Mouse (Mus musculus) central nervous system, embryonic 11.5 days (tissue): ENCODE data around the gene Psg22. TPM values are rescaled to one million over a fixed set of nuclear protein-coding genes. Genes with fewer than 3 reads are reported as not detected.

Source experiments
- polyA plus RNA-seq: library from polyadenylated mRNA; depleted of rRNA; stranded (reverse); fragments of >200 nt; gene quantifications from 2 replicates; pipeline ENCODE4 v1.2.3, GENCODE M21; 2012; rRNA removed

Gene Psg22
- polyA plus RNA-seq, result not detected in 2 replicates

GRCm38 (mm10) chr7:18717790-18718189 lies at the start of gene Psg22:
Gene Psg22 (plus strand): TSS chr7:18718090.

GRCm38 (mm10) chr7:18686085-18686484 lies 31.8 kb upstream of the Psg22 start, which contains the start of gene Psg20:
Gene Psg20 (minus strand): TSS chr7:18686185.

Other genes starting within 250 kb of the Psg22 start
- gene Psg26, start 233.9 kb upstream of the Psg22 start, polyA plus RNA-seq, result not detected in 2 replicates
- gene Psg25, start 185.8 kb upstream of the Psg22 start, polyA plus RNA-seq, result 0.02 TPM in 1 of 2 replicates, not detected in the other
- gene Psg27, start 150.8 kb upstream of the Psg22 start, polyA plus RNA-seq, result 0.17 TPM in 1 of 2 replicates, not detected in the other
- 0.04 and 0.35 TPM in 2 replicates for gene Psg23, start 101.6 kb upstream of the Psg22 start, polyA plus RNA-seq
- gene Psg21, start 61.4 kb upstream of the Psg22 start, polyA plus RNA-seq, result 0.37 TPM in 1 of 2 replicates, not detected in the other
- not detected in 2 replicates for gene Psg20, start 31.9 kb upstream of the Psg22 start, polyA plus RNA-seq
- gene Psg19, start 80.4 kb downstream of the Psg22 start, polyA plus RNA-seq, result 0.05 and 0.19 TPM in 2 replicates
- 0.10 and 0.40 TPM in 2 replicates for gene Psg17, start 103.5 kb downstream of the Psg22 start, polyA plus RNA-seq
- 0.51 and 0.59 TPM in 2 replicates for gene Mill2, start 121.9 kb downstream of the Psg22 start, polyA plus RNA-seq
- gene Pglyrp1, start 153.2 kb downstream of the Psg22 start, polyA plus RNA-seq, result 0.67 and 1.1 TPM in 2 replicates
- 39.2 and 123 TPM in 2 replicates for gene Ccdc61, start 192.3 kb downstream of the Psg22 start, polyA plus RNA-seq
- 15.5 and 23.3 TPM in 2 replicates for gene Nova2, start 207.8 kb downstream of the Psg22 start, polyA plus RNA-seq